Mouse (Mus musculus): ENCODE data around the gene Ldlrap1. TPM values are rescaled to one million over a fixed set of nuclear protein-coding genes. Genes with fewer than 3 reads are reported as not detected.

Gene Ldlrap1
- polyA plus RNA-seq, 1 experiment: 13.3 TPM

DNA sequence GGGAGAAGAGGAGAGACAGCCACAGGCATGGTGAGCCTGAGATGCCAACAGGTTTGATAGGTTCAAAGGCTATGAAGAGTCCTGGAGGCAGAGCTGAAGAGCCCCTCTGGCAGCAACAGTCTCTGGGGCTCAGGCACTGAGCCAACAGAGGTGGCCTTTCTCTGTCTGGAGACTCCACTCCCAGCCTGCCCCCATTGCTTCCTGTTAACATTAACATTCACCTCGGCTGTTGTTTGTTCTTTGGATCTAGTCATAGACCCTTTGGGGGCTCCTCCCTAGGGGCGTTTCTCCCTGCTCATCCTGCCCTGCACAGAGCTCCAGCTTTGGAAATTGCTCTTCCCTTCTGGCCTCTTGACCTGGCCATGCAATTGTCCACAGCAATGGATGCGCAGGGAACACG lies 42.9 kb downstream of the Ldlrap1 start:
- Histone ChIP-seq H3K4me1 (ENCODE audit: control insufficient read depth, insufficient read depth, low read length) (peaks cover 8% of the 10 kb centered on the region; the same call in 1 of the 2 replicates), H3K4me3 (ENCODE audit: insufficient read depth, low read length) (no peak overlapping the region), H3K27ac (ENCODE audit: insufficient read depth, low read length) (no peak overlapping the region)
- TF ChIP-seq CTCF (IDR thresholded peaks at IDR 0.05; ENCODE audit: borderline replicate concordance, insufficient read depth, low read length) (no peak), POLR2A (IDR thresholded peaks at IDR 0.05; ENCODE audit: low read depth, low read length) (no peak)

DNA sequence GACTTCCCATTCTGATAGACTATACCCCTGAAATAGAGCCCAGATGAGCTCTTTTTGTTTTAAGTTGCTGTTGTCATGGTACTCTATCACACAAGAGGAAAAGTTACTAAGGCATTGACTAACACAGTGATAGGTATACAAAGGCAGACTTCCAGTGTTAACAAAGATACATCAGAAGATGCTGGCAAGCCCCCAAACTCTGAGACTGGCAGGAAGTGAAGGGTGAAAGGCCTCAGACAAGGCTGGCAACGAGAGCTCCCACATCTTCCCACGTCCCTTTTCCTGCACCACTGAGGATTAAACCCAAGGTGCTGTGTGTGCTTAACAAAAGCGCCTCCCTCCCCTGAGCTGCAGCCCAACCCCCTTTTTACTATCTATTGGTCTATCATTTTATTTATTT lies 44.6 kb downstream of the Ldlrap1 start:
- H3K4me1 ChIP-seq (ENCODE audit: control insufficient read depth, insufficient read depth, low read length): peaks cover 8% of the 10 kb centered on the region; the same call in 1 of the 2 replicates
- H3K4me3 ChIP-seq (ENCODE audit: insufficient read depth, low read length): no peak overlapping the region
- no peak overlapping the region for H3K27ac ChIP-seq (ENCODE audit: insufficient read depth, low read length)
- no peak for TF ChIP-seq CTCF (IDR thresholded peaks at IDR 0.05; ENCODE audit: borderline replicate concordance, insufficient read depth, low read length)
- TF ChIP-seq POLR2A (IDR thresholded peaks at IDR 0.05; ENCODE audit: low read depth, low read length): no peak

DNA sequence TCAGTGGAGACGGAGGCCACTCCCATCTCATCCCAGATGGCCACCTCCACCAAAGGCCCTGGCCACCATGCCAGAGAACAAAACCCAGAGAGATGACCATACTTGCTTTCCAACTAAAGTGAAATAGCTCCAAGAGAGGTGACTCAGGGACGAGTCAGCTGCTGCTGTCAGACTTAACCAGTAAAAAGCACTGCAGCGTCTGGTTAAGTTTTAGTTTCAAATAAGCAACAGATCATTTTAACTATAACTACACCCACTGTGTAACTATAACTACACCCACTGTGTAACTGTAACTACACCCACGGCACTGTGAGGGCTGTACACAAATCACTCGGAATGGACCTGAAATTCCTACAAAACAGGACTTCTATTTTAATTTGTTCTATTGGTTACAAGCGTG lies 46.7 kb downstream of the Ldlrap1 start:
- no peak for TF ChIP-seq CTCF (IDR thresholded peaks at IDR 0.05; ENCODE audit: borderline replicate concordance, insufficient read depth, low read length)
- TF ChIP-seq POLR2A (IDR thresholded peaks at IDR 0.05; ENCODE audit: low read depth, low read length): no peak
- peaks cover 8% of the 10 kb centered on the region; the same call in 1 of the 2 replicates for H3K4me1 ChIP-seq (ENCODE audit: control insufficient read depth, insufficient read depth, low read length)
- no peak overlapping the region for H3K4me3 ChIP-seq (ENCODE audit: insufficient read depth, low read length)
- peak overlapping the region; percentile 82 for H3K27ac ChIP-seq (ENCODE audit: insufficient read depth, low read length)

DNA sequence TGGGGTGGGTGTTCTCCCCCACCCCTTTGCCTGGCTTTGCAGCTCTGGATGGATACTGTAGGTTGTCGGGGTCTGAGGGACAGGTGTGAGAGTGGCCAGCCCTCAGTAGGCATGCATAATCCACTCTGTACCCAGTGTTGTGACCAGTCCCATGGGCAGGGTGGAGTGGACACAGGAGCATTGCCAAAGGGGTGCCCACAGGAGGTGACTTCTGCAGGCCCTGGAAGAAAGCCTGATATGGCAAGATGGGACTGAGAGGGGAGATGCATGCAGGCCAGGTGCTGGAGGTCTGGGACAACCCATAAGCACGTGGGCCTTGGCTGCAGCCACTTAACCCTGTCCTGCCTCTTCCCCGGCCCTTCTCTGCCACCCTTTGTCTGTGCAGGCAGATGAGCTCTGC lies 47.5 kb downstream of the Ldlrap1 start:
- H3K27ac ChIP-seq (ENCODE audit: insufficient read depth, low read length): peak overlapping the region; percentile 37; the same call in 1 of the 2 replicates
- H3K4me3 ChIP-seq (ENCODE audit: insufficient read depth, low read length): no peak overlapping the region
- peaks cover 8% of the 10 kb centered on the region; the same call in 1 of the 2 replicates for H3K4me1 ChIP-seq (ENCODE audit: control insufficient read depth, insufficient read depth, low read length)
- TF ChIP-seq POLR2A (IDR thresholded peaks at IDR 0.05; ENCODE audit: low read depth, low read length): no peak

DNA sequence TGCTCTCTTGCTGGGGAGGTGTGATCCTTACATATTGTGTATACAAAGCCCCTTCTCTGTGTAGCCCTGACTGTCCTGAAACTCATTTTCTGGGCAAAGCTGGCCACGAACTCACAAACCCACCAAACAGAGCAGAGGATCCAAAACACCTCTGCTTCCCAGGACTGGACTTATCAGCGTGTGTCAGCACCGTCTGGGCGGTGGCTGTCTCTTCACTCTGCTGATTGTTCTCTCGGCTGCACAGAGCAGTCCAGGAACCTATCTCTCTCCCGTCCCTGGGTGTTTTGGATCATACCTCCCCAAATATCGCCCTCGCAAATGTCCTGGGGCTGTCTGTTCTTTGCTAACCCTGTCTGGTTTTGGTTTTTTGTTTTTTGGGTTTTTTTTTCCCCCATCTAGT lies 48.3 kb downstream of the Ldlrap1 start:
- TF ChIP-seq POLR2A (IDR thresholded peaks at IDR 0.05; ENCODE audit: low read depth, low read length): no peak
- H3K27ac ChIP-seq (ENCODE audit: insufficient read depth, low read length): no peak overlapping the region
- no peak overlapping the region for H3K4me3 ChIP-seq (ENCODE audit: insufficient read depth, low read length)
- H3K4me1 ChIP-seq (ENCODE audit: control insufficient read depth, insufficient read depth, low read length): peaks cover 8% of the 10 kb centered on the region; the same call in 1 of the 2 replicates

DNA sequence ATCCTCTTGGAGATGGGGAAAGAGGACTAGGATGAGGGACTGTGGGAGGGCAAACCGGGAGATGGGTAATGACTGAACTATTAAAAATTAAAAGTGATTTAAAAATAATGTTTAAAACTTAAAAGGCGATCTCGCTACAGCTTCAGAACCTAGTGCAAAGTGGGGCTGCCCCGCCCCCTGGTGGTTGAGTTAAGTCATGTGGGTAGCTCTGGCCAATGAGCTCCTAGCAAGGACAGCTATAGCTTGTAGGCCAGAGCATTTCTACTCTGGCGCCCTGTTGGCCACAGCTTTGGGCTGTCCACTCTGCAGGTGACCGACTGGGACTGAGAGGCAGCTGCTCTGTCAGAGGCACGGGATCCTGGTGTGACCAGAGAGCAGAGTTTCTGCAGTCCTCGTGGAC lies 53.9 kb downstream of the Ldlrap1 start:
- TF ChIP-seq CTCF (IDR thresholded peaks at IDR 0.05; ENCODE audit: borderline replicate concordance, insufficient read depth, low read length) (peak; percentile 67; the same call in 1 of the 2 replicates), POLR2A (IDR thresholded peaks at IDR 0.05; ENCODE audit: low read depth, low read length) (no peak)
- Histone ChIP-seq H3K4me3 (ENCODE audit: insufficient read depth, low read length) (no peak overlapping the region), H3K27ac (ENCODE audit: insufficient read depth, low read length) (no peak overlapping the region), H3K4me1 (ENCODE audit: control insufficient read depth, insufficient read depth, low read length) (no peaks in the 10 kb centered on the region)

DNA sequence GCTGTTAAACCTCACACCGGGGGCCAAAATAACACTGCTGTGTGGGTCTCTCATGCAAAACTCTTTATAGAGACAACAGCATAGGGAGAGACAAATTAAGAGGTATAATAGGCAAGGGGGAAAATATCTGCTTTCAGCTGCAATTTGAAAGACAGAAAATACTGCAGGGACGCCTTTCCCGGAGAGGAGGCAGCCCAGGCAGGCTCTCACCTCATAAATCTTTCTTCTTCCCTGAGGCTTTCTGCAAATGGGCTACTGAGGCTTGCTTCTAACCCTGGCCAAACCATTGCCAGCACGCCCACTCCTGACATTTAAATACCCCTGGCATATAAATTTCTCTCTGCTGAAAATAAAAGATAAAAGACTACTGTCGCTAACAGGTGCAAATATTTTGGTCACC lies 62.5 kb downstream of the Ldlrap1 start:
- Histone ChIP-seq H3K4me3 (ENCODE audit: insufficient read depth, low read length) (no peak overlapping the region), H3K27ac (ENCODE audit: insufficient read depth, low read length) (no peak overlapping the region), H3K4me1 (ENCODE audit: control insufficient read depth, insufficient read depth, low read length) (peaks cover 2% of the 10 kb centered on the region; the same call in 1 of the 2 replicates)
- no peak for TF ChIP-seq CTCF (IDR thresholded peaks at IDR 0.05; ENCODE audit: borderline replicate concordance, insufficient read depth, low read length)
- no peak for TF ChIP-seq POLR2A (IDR thresholded peaks at IDR 0.05; ENCODE audit: low read depth, low read length)

DNA sequence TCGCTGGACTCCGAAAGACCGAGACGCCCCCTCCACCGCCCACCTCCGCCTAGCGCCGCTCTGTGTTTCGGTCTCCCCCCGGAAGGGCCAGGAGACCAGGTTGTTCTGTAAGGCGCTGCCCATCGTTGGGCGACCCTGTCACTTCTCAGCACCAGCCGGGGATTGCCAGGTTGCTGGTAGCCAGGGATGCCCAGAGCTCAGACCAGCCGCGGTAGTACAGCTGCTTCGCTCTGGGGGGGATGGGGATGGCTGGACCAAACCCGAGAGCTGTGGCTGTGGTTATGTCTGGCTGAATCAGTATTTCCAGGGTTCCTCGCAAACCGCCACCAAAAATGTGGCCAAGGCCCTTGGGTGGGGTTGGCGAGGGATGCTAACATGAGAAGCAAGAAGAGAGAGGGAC lies 63.2 kb downstream of the Ldlrap1 start:
- TF ChIP-seq CTCF (IDR thresholded peaks at IDR 0.05; ENCODE audit: borderline replicate concordance, insufficient read depth, low read length): no peak
- peak; percentile 57; the same call in 1 of the 2 replicates for TF ChIP-seq POLR2A (IDR thresholded peaks at IDR 0.05; ENCODE audit: low read depth, low read length)
- peaks cover 2% of the 10 kb centered on the region; the same call in 1 of the 2 replicates for H3K4me1 ChIP-seq (ENCODE audit: control insufficient read depth, insufficient read depth, low read length)
- peak overlapping the region; percentile 72 for H3K4me3 ChIP-seq (ENCODE audit: insufficient read depth, low read length)
- no peak overlapping the region for H3K27ac ChIP-seq (ENCODE audit: insufficient read depth, low read length)

DNA sequence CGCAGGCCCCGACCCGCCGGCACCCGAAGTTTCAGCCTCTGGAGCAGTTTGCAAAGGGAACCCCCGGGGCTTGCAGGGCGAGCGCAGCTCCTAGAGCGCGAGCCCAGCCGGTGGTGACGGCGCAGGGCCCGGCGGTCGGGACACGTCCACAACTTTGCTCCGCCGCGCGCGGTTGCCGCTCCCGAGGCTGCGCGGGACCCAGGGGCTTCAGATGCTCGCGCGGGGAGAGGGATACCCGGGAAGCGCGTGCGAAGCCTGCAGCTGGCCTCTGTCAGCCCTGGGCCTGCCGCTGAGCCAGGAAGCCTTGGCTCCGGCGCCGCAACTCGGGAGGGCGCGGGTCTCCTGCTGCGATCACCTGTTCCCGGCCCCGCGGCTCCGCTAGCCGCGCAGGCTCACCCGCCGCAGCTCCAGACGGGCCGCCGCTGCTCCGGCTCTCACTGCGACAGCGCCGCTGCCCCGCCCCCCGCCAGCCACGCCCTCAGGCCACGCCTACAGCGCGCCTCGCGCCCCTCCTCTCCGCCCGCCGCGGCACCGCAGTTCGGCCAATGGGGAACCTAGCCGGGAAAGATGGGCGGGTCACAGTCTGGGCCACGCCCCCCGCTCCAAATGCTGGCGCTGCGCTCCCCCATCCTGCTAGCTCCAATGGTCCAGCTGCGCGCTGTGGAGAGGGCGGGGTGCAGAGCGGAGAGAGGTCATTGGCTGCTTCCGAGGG lies 63.8 kb downstream of the Ldlrap1 start, which contains the start of gene Man1c1:
Gene Man1c1 (minus strand): TSS at position 456 of the 712 bp plus-strand sequence.
- H3K4me3 ChIP-seq (ENCODE audit: insufficient read depth, low read length): peak within 1 kb of the TSS; percentile 72
- TF ChIP-seq CTCF (IDR thresholded peaks at IDR 0.05; ENCODE audit: borderline replicate concordance, insufficient read depth, low read length) (no peak), POLR2A (IDR thresholded peaks at IDR 0.05; ENCODE audit: low read depth, low read length) (peak; percentile 84)
- no peak within 1 kb of the TSS for H3K27ac ChIP-seq (ENCODE audit: insufficient read depth, low read length)
- peaks cover 2% of the 10 kb centered on the region; the same call in 1 of the 2 replicates for H3K4me1 ChIP-seq (ENCODE audit: control insufficient read depth, insufficient read depth, low read length)

All from embryonic fibroblast, embryonic 13.5 days (primary cell).